8 mouse cellular contexts compared by ENCODE assay signal in genomic region chr4:154449343-154449742, GRCm38 (mm10).
A peak's percentile ranks its signal among the peaks of the same experiment; 100 is the strongest.
DNase-seq lines count a peak whose midpoint lies in the region; ATAC-seq and TF ChIP-seq lines count a peak whose summit lies in the region.

No protein-coding gene starts in this region.

- H3K27me3 ChIP-seq in heart, embryonic 10.5 days (ENCODE audit: insufficient read depth, poor library complexity, severe bottlenecking) = peaks cover 55% of the 10 kb centered on the region
- peaks cover 62% of the 10 kb centered on the region for H3K27me3 ChIP-seq in kidney, embryonic 16.5 days (ENCODE audit: insufficient read depth, low read length)
- no peaks in the 10 kb centered on the region for H3K27me3 ChIP-seq in liver, embryonic 16.5 days (ENCODE audit: control insufficient read depth, insufficient read depth, low read depth, low read length)

- peak; percentile 90 for ATAC-seq in common myeloid progenitor, adult 5-6 weeks (replicated peaks; ENCODE audit: low read depth, poor library complexity, severe bottlenecking)
- peak; percentile 63; the same call in 1 of the 2 replicates for ATAC-seq in kidney, embryonic 16.5 days (ENCODE audit: low FRiP score, low TSS enrichment)
- peak; percentile 43; the same call in 1 of the 2 replicates for ATAC-seq in liver, embryonic 16.5 days (ENCODE audit: low read depth)
- ATAC-seq in monocyte, adult 5-6 weeks (replicated peaks; ENCODE audit: insufficient number of reproducible peaks, low FRiP score, low TSS enrichment, poor library complexity, severe bottlenecking) = no peak

- H3K36me3 ChIP-seq in heart, embryonic 10.5 days = no peaks in the 10 kb centered on the region
- no peaks in the 10 kb centered on the region for H3K36me3 ChIP-seq in kidney, embryonic 16.5 days (ENCODE audit: insufficient read depth, low read length)
- H3K36me3 ChIP-seq in liver, embryonic 16.5 days (ENCODE audit: control insufficient read depth, insufficient read depth) = no peaks in the 10 kb centered on the region

- DNase-seq in gastrocnemius, adult 2 months = peak; percentile 49
- no peak for DNase-seq in gastrocnemius, postnatal 25 days
- DNase-seq in heart, embryonic 10.5 days (ENCODE audit: low spot score) = no peak
- DNase-seq in retina, embryonic 14.5 days (ENCODE audit: low spot score) = peak; percentile 75

- peaks cover 88% of the 10 kb centered on the region for H3K4me1 ChIP-seq in heart, embryonic 10.5 days
- peaks cover 17% of the 10 kb centered on the region for H3K4me1 ChIP-seq in kidney, embryonic 16.5 days (ENCODE audit: insufficient read depth, low read length)
- no peaks in the 10 kb centered on the region for H3K4me1 ChIP-seq in liver, embryonic 16.5 days (ENCODE audit: control insufficient read depth, low read depth, low read length)

- no peak overlapping the region for H3K4me3 ChIP-seq in gastrocnemius, adult 2 months
- no peak overlapping the region for H3K4me3 ChIP-seq in heart, embryonic 10.5 days
- H3K4me3 ChIP-seq in kidney, embryonic 16.5 days (ENCODE audit: low read length) = no peak overlapping the region
- H3K4me3 ChIP-seq in liver, embryonic 16.5 days (ENCODE audit: low read depth, low read length) = no peak overlapping the region

- H3K9me3 ChIP-seq in heart, embryonic 10.5 days = no peaks in the 10 kb centered on the region
- H3K9me3 ChIP-seq in kidney, embryonic 16.5 days (ENCODE audit: low read length) = no peaks in the 10 kb centered on the region
- no peaks in the 10 kb centered on the region for H3K9me3 ChIP-seq in liver, embryonic 16.5 days (replicated peaks; ENCODE audit: control insufficient read depth, low read length)

- WGBS in heart, embryonic 10.5 days = 24% methylated on average over 3 of the region's 3 CpGs
- 21% methylated on average over 3 of the region's 3 CpGs for WGBS in kidney, embryonic 16.5 days
- 46% methylated on average over 3 of the region's 3 CpGs for WGBS in liver, embryonic 16.5 days (ENCODE audit: insufficient replicate concordance)

- H3K4me2 ChIP-seq in kidney, embryonic 16.5 days (replicated peaks; ENCODE audit: low read depth, low read length) = no peak overlapping the region
- H3K4me2 ChIP-seq in liver, embryonic 16.5 days (ENCODE audit: low read depth, low read length) = no peak overlapping the region

- intact Hi-C loops in gastrocnemius, adult 2 months (cut with DNase I) = loop anchor here (1.0 to 2.0 kb wide), 2 partner anchors 187 to 225 kb away; partner anchors contain the start of gene Prdm16

- H3K27ac ChIP-seq in gastrocnemius, adult 2 months = no peak overlapping the region
- peak overlapping the region; percentile 38; the same call in 1 of the 2 replicates for H3K27ac ChIP-seq in heart, embryonic 10.5 days
- no peak overlapping the region for H3K27ac ChIP-seq in kidney, embryonic 16.5 days (ENCODE audit: low read length)
- H3K27ac ChIP-seq in liver, embryonic 16.5 days (ENCODE audit: low read length) = no peak overlapping the region

- no peak overlapping the region for H3K9ac ChIP-seq in kidney, embryonic 16.5 days (replicated peaks; ENCODE audit: low read length)
- no peak overlapping the region for H3K9ac ChIP-seq in liver, embryonic 16.5 days (ENCODE audit: low read depth, low read length)

- peak; percentile 70 for TF ChIP-seq CTCF in gastrocnemius, adult 2 months (IDR thresholded peaks at IDR 0.05)

Comparison
In these comparisons a context has a peak if more than half of its experiments do, and no peak if none do; other contexts are left out.
1. DNase-seq: peak in gastrocnemius, adult 2 months (single experiment) and retina, embryonic 14.5 days (single experiment); none in gastrocnemius, postnatal 25 days (single experiment) and heart, embryonic 10.5 days (single experiment).